Mouse (Mus musculus) spleen, adult 2 months (tissue): ENCODE data around the gene Ate1.

Experiments
- CTCF ChIP-seq: fragments of 200-500 bp; IDR thresholded peaks from 2 replicates; pipeline ENCODE4 v1.5.1; 2011; ENCODE audit warnings: mild to moderate bottlenecking, inconsistent platforms; ENCODE audit not compliant: insufficient read depth, insufficient read length, insufficient replicate concordance; ENCODE audit errors: extremely low read depth
- POLR2A ChIP-seq: fragments of 200-500 bp; IDR thresholded peaks from 2 replicates; pipeline ENCODE4 v1.6.1; 2011; ENCODE audit warnings: low read depth, low read length, inconsistent platforms

GRCm38 (mm10) chr7:130379886-130380285 is 140.3 kb downstream of the Ate1 start:
- TF ChIP-seq CTCF (no peak), POLR2A (no peak)
